ENCODE assay signal across 8 mouse cellular contexts in genomic region chr4:44168816-44169215, GRCm38 (mm10).
DNase-seq lines count a peak whose midpoint lies in the region; ATAC-seq lines count a peak whose summit lies in the region.

No protein-coding gene starts in this region.

- no peaks in the 10 kb centered on the region for H3K9me3 ChIP-seq in kidney, embryonic 15.5 days (replicated peaks)
- H3K9me3 ChIP-seq in hindbrain, embryonic 14.5 days (ENCODE audit: control insufficient read depth, low read length): no peaks in the 10 kb centered on the region
- no peaks in the 10 kb centered on the region for H3K9me3 ChIP-seq in midbrain, embryonic 16.5 days (replicated peaks; ENCODE audit: control insufficient read depth, low read length, poor library complexity, severe bottlenecking)

- 0 out of 2 replicates have a peak overlapping the region, but pooled peaks have one; percentile 36 for H3K9ac ChIP-seq in kidney, embryonic 15.5 days
- H3K9ac ChIP-seq in hindbrain, embryonic 14.5 days: no peak overlapping the region
- H3K9ac ChIP-seq in midbrain, embryonic 16.5 days (ENCODE audit: low read depth, low read length): no peak overlapping the region

- WGBS in kidney, embryonic 15.5 days: 4% methylated on average over 7 of the region's 7 CpGs
- WGBS in hindbrain, embryonic 14.5 days: 7% methylated on average over 7 of the region's 7 CpGs
- 7% methylated on average over 7 of the region's 7 CpGs for WGBS in midbrain, embryonic 16.5 days

- no peak for DNase-seq in kidney, adult 11 months
- DNase-seq in R1 (ENCODE audit: low read depth, low spot score): peak; percentile 36
- no peak for DNase-seq in hindbrain, embryonic 14.5 days (ENCODE audit: low spot score)
- no peak for DNase-seq in adrenal gland, adult 8-10 months
- DNase-seq in adrenal gland, postnatal 10 days: no peak
- DNase-seq in cerebellum, adult 8-10 months: no peak

- H3K4me1 ChIP-seq in kidney, embryonic 15.5 days: peaks cover 25% of the 10 kb centered on the region
- H3K4me1 ChIP-seq in hindbrain, embryonic 14.5 days (replicated peaks; ENCODE audit: control insufficient read depth, insufficient read depth, low read length): peaks cover 27% of the 10 kb centered on the region
- H3K4me1 ChIP-seq in midbrain, embryonic 16.5 days (ENCODE audit: control insufficient read depth, insufficient read depth, low read length): peaks cover 23% of the 10 kb centered on the region

- no peaks in the 10 kb centered on the region for H3K27me3 ChIP-seq in kidney, embryonic 15.5 days
- H3K27me3 ChIP-seq in hindbrain, embryonic 14.5 days (ENCODE audit: control insufficient read depth, insufficient read depth, low read length): no peaks in the 10 kb centered on the region
- no peaks in the 10 kb centered on the region for H3K27me3 ChIP-seq in midbrain, embryonic 16.5 days (ENCODE audit: control insufficient read depth, insufficient read depth, low read depth, low read length)

- H3K36me3 ChIP-seq in kidney, embryonic 15.5 days: no peaks in the 10 kb centered on the region
- no peaks in the 10 kb centered on the region for H3K36me3 ChIP-seq in hindbrain, embryonic 14.5 days (replicated peaks; ENCODE audit: control insufficient read depth, insufficient read depth)
- no peaks in the 10 kb centered on the region for H3K36me3 ChIP-seq in midbrain, embryonic 16.5 days (ENCODE audit: control insufficient read depth, insufficient read depth, low read length)

- peak overlapping the region; percentile 59 for H3K4me3 ChIP-seq in kidney, embryonic 15.5 days (replicated peaks)
- H3K4me3 ChIP-seq in hindbrain, embryonic 14.5 days (replicated peaks; ENCODE audit: low read length): peak overlapping the region; percentile 39
- peak overlapping the region; percentile 54; the same call in 1 of the 2 replicates for H3K4me3 ChIP-seq in midbrain, embryonic 16.5 days (ENCODE audit: low read depth, low read length)

- peak overlapping the region; percentile 82 for H3K27ac ChIP-seq in kidney, embryonic 15.5 days
- peak overlapping the region; percentile 32; the same call in 1 of the 2 replicates for H3K27ac ChIP-seq in hindbrain, embryonic 14.5 days
- H3K27ac ChIP-seq in midbrain, embryonic 16.5 days (ENCODE audit: low read length): no peak overlapping the region

- no peak for ATAC-seq in kidney, embryonic 15.5 days (replicated peaks; ENCODE audit: low FRiP score)
- ATAC-seq in hindbrain, embryonic 14.5 days (ENCODE audit: low FRiP score): no peak
- ATAC-seq in midbrain, embryonic 16.5 days: 0 out of 2 replicates have a peak, but pooled peaks have one; percentile 4

- peak overlapping the region; percentile 68 for H3K4me2 ChIP-seq in kidney, embryonic 15.5 days
- peak overlapping the region; percentile 60 for H3K4me2 ChIP-seq in hindbrain, embryonic 14.5 days (replicated peaks)
- peak overlapping the region; percentile 71; the same call in 1 of the 2 replicates for H3K4me2 ChIP-seq in midbrain, embryonic 16.5 days (ENCODE audit: low read length)
